9 mouse cellular contexts compared by ENCODE assay signal in genomic region chr8:92359833-92360082, GRCm38 (mm10). TPM values are rescaled to one million over a fixed set of nuclear protein-coding genes. Genes with fewer than 3 reads are reported as not detected.
DNase-seq lines count a peak whose midpoint lies in the region; ATAC-seq lines count a peak whose summit lies in the region.
"Had no signal": no experiment of that assay in that cellular context is flagged by ENCODE, and none has a peak within 500 bp of the region (broad histone marks: within the 10 kb centered on the region; RNA-seq: fewer than 3 reads in every experiment).

No protein-coding gene starts in this region.

- H3K27me3 ChIP-seq in embryonic facial prominence, embryonic 15.5 days, result peaks cover 32% of the 10 kb centered on the region
- H3K27me3 ChIP-seq in intestine, embryonic 14.5 days (replicated peaks; ENCODE audit: control insufficient read depth, insufficient read depth, low read length), result peaks cover 89% of the 10 kb centered on the region

- H3K9ac ChIP-seq in embryonic facial prominence, embryonic 15.5 days, result peak overlapping the region; percentile 47
- no peak overlapping the region for H3K9ac ChIP-seq in intestine, embryonic 14.5 days (ENCODE audit: low read length)

- H3K9me3 ChIP-seq in embryonic facial prominence, embryonic 15.5 days (replicated peaks), result no peaks in the 10 kb centered on the region
- no peaks in the 10 kb centered on the region for H3K9me3 ChIP-seq in intestine, embryonic 14.5 days (ENCODE audit: control insufficient read depth, low read length)

- WGBS in embryonic facial prominence, embryonic 15.5 days, result 1% methylated on average over 21 of the region's 21 CpGs
- WGBS in intestine, embryonic 14.5 days, result 0% methylated on average over 21 of the region's 21 CpGs

- 0 out of 2 replicates have a peak overlapping the region, but pooled peaks have one; percentile 1 for H3K27ac ChIP-seq in embryonic facial prominence, embryonic 15.5 days (replicated peaks)
- H3K27ac ChIP-seq in intestine, embryonic 14.5 days (ENCODE audit: low read depth), result no peak overlapping the region

- DNase-seq in right cerebral cortex, postnatal 25 days, result peak; percentile 10
- DNase-seq in right cerebral cortex, adult 18-20 months, result no peak
- DNase-seq in intestine, embryonic 14.5 days (ENCODE audit: low spot score), result no peak
- DNase-seq in mesoderm, embryonic 11.5 days (ENCODE audit: low read depth, low spot score), result peak; percentile 51
- DNase-seq in cerebellum, adult 9-11 months, result no peak
- no peak for DNase-seq in cerebellum, postnatal 25 days

- no peaks in the 10 kb centered on the region for H3K36me3 ChIP-seq in embryonic facial prominence, embryonic 15.5 days
- no peaks in the 10 kb centered on the region for H3K36me3 ChIP-seq in intestine, embryonic 14.5 days (ENCODE audit: control insufficient read depth, insufficient read depth, low read length)

- H3K4me3 ChIP-seq in embryonic facial prominence, embryonic 15.5 days (replicated peaks), result peak overlapping the region; percentile 75
- peak overlapping the region; percentile 11; the same call in 1 of the 2 replicates for H3K4me3 ChIP-seq in intestine, embryonic 14.5 days (ENCODE audit: low read depth, low read length)

- no peak for ATAC-seq in embryonic facial prominence, embryonic 15.5 days (ENCODE audit: insufficient number of reproducible peaks, low FRiP score, low TSS enrichment, low read depth)
- ATAC-seq in intestine, embryonic 14.5 days (replicated peaks; ENCODE audit: low FRiP score, low TSS enrichment, low read depth), result no peak
- ATAC-seq in megakaryocyte progenitor cell, adult 5-6 weeks (replicated peaks; ENCODE audit: poor library complexity), result no peak

- H3K4me2 ChIP-seq in embryonic facial prominence, embryonic 15.5 days (replicated peaks), result peak overlapping the region; percentile 84
- H3K4me2 ChIP-seq in intestine, embryonic 14.5 days (ENCODE audit: low read length), result 0 out of 2 replicates have a peak overlapping the region, but pooled peaks have one; percentile 7

- H3K4me1 ChIP-seq in embryonic facial prominence, embryonic 15.5 days, result peaks cover 66% of the 10 kb centered on the region
- H3K4me1 ChIP-seq in intestine, embryonic 14.5 days (replicated peaks; ENCODE audit: control insufficient read depth, insufficient read depth, low read length), result peaks cover 24% of the 10 kb centered on the region; the same call in 1 of the 2 replicates

RNA-seq across cellular contexts. Expression of gene Irx5, which starts 2.3 kb away (rescaled TPM):
- 20.2 and 23.1 TPM in 2 replicates for polyA plus RNA-seq in embryonic facial prominence, embryonic 15.5 days (2015; fragmentation: Nextera tagmentation; extraction: Ambion mirVana)
- 0.07 TPM in 1 of 2 replicates, not detected in the other for polyA plus RNA-seq in intestine, embryonic 14.5 days (2014; fragmentation: Nextera tagmentation; extraction: Ambion mirVana)
- not detected in 2 replicates for total RNA-seq in megakaryocyte progenitor cell, adult 5-6 weeks (2015)
- total RNA-seq in megakaryocyte progenitor cell, adult 5-6 weeks (2017), result not detected in 2 replicates
- total RNA-seq: liver, adult 2 months had no signal
- polyA plus RNA-seq: liver, adult 2 months had no signal

Comparison
In these comparisons a context has a peak if more than half of its experiments do, and no peak if none do; other contexts are left out.
1. DNase-seq: peak in right cerebral cortex, postnatal 25 days (single experiment) and mesoderm, embryonic 11.5 days (single experiment); none in right cerebral cortex, adult 18-20 months (single experiment), intestine, embryonic 14.5 days (single experiment), cerebellum, adult 9-11 months (single experiment) and cerebellum, postnatal 25 days (0 of 2).
2. RNA of gene Irx5, which starts 2.3 kb away (polyA plus RNA-seq): 20.2 to 23.1 TPM in embryonic facial prominence, embryonic 15.5 days; 0.07 TPM in intestine, embryonic 14.5 days; every median in the first group is over 10 times any median in the second.